Mouse (Mus musculus) kidney, embryonic 16.5 days (tissue): ENCODE data around the gene Usp6nl. TPM values are rescaled to one million over a fixed set of nuclear protein-coding genes. Genes with fewer than 3 reads are reported as not detected.
A peak's percentile ranks its signal among the peaks of the same experiment; 100 is the strongest.

Experiments used
- ATAC-seq: fragments of 200-750 bp; cut with Nextera tagmentation; 2 replicates; pipeline ENCODE4 v1.8.0; 2017; ENCODE audit warnings: moderate TSS enrichment; ENCODE audit not compliant: low FRiP score, low TSS enrichment
- H3K27ac ChIP-seq: fragments of 300-500 bp; sonication (generic); 2 replicates; pipeline ENCODE4 v1.5.1; 2014; ENCODE audit warnings: low read length
- H3K27me3 ChIP-seq: fragments of 300-500 bp; sonication (generic); 2 replicates; pipeline ENCODE4 v1.6.1; 2014; ENCODE audit warnings: low read length, control low read depth, mixed read lengths; ENCODE audit not compliant: insufficient read depth
- H3K36me3 ChIP-seq: fragments of 300-500 bp; sonication (generic); 2 replicates; pipeline ENCODE4 v1.6.1; 2014; ENCODE audit warnings: low read length, control low read depth, mixed read lengths; ENCODE audit not compliant: insufficient read depth
- H3K4me1 ChIP-seq: fragments of 300-500 bp; sonication (generic); 2 replicates; pipeline ENCODE4 v1.6.1; 2014; ENCODE audit warnings: low read length, control low read depth, mixed read lengths; ENCODE audit not compliant: insufficient read depth
- H3K4me2 ChIP-seq: fragments of 300-500 bp; sonication (generic); replicated peaks from 2 replicates; pipeline ENCODE4 v1.6.1; 2014; ENCODE audit warnings: low read depth, low read length
- H3K4me3 ChIP-seq: fragments of 300-500 bp; sonication (generic); 2 replicates; pipeline ENCODE4 v1.5.1; 2014; ENCODE audit warnings: mild to moderate bottlenecking, low read length
- H3K9ac ChIP-seq: fragments of 300-500 bp; sonication (generic); replicated peaks from 2 replicates; pipeline ENCODE4 v1.6.1; 2014; ENCODE audit warnings: low read length
- H3K9me3 ChIP-seq: fragments of 300-500 bp; sonication (generic); 2 replicates; pipeline ENCODE4 v1.6.1; 2016; ENCODE audit warnings: low read length, control low read depth
- WGBS: fragments of 180-500 bp; shearing (Covaris S2); extraction: QIAGEN DNeasy Blood & Tissue Kit; methylation state at CpG from one replicate; pipeline ENCODE4 v1.1.7; 2014; 5-methylcytosine and 5-hydroxymethylcytosine counted together
- polyA plus RNA-seq: library from polyadenylated mRNA; unstranded; fragments of >200 nt; fragmentation: Nextera tagmentation; extraction: Ambion mirVana; gene quantifications from 2 replicates; pipeline ENCODE4 v1.2.1, GENCODE M21; 2015

Gene Usp6nl
- polyA plus RNA-seq = 8.6 and 8.8 TPM in 2 replicates

DNA sequence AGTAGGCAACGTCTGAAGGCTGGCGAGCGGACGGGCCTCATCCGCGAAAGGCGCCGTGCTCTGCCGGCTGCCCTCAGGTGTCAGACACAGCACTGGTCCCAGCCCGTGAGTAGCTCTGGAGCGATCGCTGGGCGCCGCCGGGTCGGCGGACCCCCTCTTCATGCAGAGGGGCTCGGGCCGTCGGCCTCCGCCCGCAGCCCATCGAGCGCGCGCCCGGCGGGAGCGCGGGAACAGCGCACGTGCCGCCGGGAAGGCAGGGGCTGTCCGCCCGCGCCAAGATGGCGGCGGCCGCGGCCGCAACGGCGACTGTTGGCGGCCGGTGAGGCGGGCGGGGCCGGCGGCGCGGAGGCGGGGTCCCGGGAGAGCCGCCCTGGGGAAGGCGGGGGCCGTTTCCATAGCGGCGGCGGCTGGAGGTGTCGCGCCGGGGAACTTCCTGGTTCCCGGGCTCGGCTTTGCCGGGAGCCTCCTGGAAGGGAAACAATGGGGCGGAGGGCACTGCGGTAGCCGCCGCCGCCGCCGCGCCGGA lies at the start of gene Usp6nl:
Gene Usp6nl, plus strand, starts transcription at position 292 of the 526 bp plus-strand sequence.
- no peaks in the 10 kb centered on the region for H3K27me3 ChIP-seq
- peak within 1 kb of the TSS; percentile 93 for H3K4me3 ChIP-seq
- H3K9ac ChIP-seq = peak within 1 kb of the TSS; percentile 97
- WGBS = under 1% methylated on average over 55 of the region's 75 CpGs
- H3K4me2 ChIP-seq = peak within 1 kb of the TSS; percentile 64
- peaks cover 25% of the 10 kb centered on the region for H3K4me1 ChIP-seq
- ATAC-seq = peak; percentile 89
- peak within 1 kb of the TSS; percentile 100 for H3K27ac ChIP-seq
- no peaks in the 10 kb centered on the region for H3K9me3 ChIP-seq
- H3K36me3 ChIP-seq = no peaks in the 10 kb centered on the region

- Histone ChIP-seq H3K27me3 (no peaks in the 10 kb centered on the region), H3K4me2 (peak overlapping the region; percentile 14), H3K36me3 (no peaks in the 10 kb centered on the region), H3K9me3 (no peaks in the 10 kb centered on the region), H3K27ac (peak overlapping the region; percentile 54; the same call in 1 of the 2 replicates), H3K9ac (peak overlapping the region; percentile 14; the same call in 1 of the 2 replicates), H3K4me3 (no peak overlapping the region), H3K4me1 (peaks cover 9% of the 10 kb centered on the region)
- ATAC-seq = peak; percentile 39; the same call in 1 of the 2 replicates
- 19% methylated on average over 10 of the region's 10 CpGs for WGBS
These were observed 49.0 kb upstream of the Usp6nl start for GRCm38 (mm10) chr2:6273392-6273845.

GRCm38 (mm10) chr2:6278813-6279530 lies 43.5 kb upstream of the Usp6nl start:
- Histone ChIP-seq H3K4me2 (no peak overlapping the region), H3K4me1 (peaks cover 9% of the 10 kb centered on the region), H3K27me3 (no peaks in the 10 kb centered on the region), H3K9ac (no peak overlapping the region), H3K36me3 (no peaks in the 10 kb centered on the region), H3K9me3 (no peaks in the 10 kb centered on the region), H3K4me3 (no peak overlapping the region), H3K27ac (no peak overlapping the region)
- 85% methylated on average over 10 of the region's 10 CpGs for WGBS
- no peak for ATAC-seq

GRCm38 (mm10) chr2:6279614-6280301 lies 42.7 kb upstream of the Usp6nl start:
- ATAC-seq = no peak
- H3K9ac ChIP-seq = no peak overlapping the region

GRCm38 (mm10) chr2:6283569-6283968 lies 38.9 kb upstream of the Usp6nl start:
- Histone ChIP-seq H3K4me2 (no peak overlapping the region), H3K36me3 (no peaks in the 10 kb centered on the region), H3K27ac (no peak overlapping the region), H3K9me3 (no peaks in the 10 kb centered on the region), H3K4me1 (peaks cover 6% of the 10 kb centered on the region; the same call in 1 of the 2 replicates), H3K9ac (no peak overlapping the region), H3K4me3 (no peak overlapping the region), H3K27me3 (no peaks in the 10 kb centered on the region)
- WGBS = 87% methylated on average over 2 of the region's 2 CpGs
- no peak for ATAC-seq

More at GRCm38 (mm10) chr2:6279614-6280301, 42.7 kb upstream of the Usp6nl start:
- Histone ChIP-seq H3K9me3 (no peaks in the 10 kb centered on the region), H3K4me2 (no peak overlapping the region), H3K36me3 (no peaks in the 10 kb centered on the region), H3K4me1 (peaks cover 6% of the 10 kb centered on the region; the same call in 1 of the 2 replicates), H3K27me3 (no peaks in the 10 kb centered on the region), H3K4me3 (no peak overlapping the region), H3K27ac (no peak overlapping the region)
- WGBS = 15% methylated on average over 10 of the region's 10 CpGs

GRCm38 (mm10) chr2:6284784-6285183 lies 37.7 kb upstream of the Usp6nl start:
- no peaks in the 10 kb centered on the region for H3K9me3 ChIP-seq
- no peak overlapping the region for H3K9ac ChIP-seq
- H3K4me2 ChIP-seq = no peak overlapping the region
- peaks cover 6% of the 10 kb centered on the region; the same call in 1 of the 2 replicates for H3K4me1 ChIP-seq
- H3K27ac ChIP-seq = no peak overlapping the region
- H3K27me3 ChIP-seq = no peaks in the 10 kb centered on the region
- H3K4me3 ChIP-seq = no peak overlapping the region
- 77% methylated on average over 3 of the region's 3 CpGs for WGBS
- no peak for ATAC-seq
- H3K36me3 ChIP-seq = no peaks in the 10 kb centered on the region

DNA sequence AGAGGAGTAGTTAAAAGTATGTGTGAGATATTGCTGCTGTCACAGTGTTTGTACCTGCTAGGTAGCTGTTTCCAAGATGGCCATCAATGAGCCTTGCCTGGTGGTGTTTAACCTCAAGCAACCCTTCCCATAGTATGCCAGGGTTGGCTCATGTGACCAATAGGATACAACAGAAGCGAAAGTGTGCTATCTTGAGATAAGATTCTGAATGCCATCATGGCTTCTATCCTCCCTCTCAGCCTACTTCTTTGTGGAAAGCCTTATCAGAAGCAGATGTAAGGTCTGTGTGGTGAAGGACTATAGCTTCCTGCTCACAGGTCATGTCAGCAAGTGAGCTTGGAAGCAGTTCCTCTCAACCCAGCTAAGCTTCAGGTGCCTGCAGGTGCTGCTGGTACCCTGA lies 36.7 kb upstream of the Usp6nl start:
- no peak for ATAC-seq
- Histone ChIP-seq H3K4me1 (no peaks in the 10 kb centered on the region), H3K4me2 (no peak overlapping the region), H3K27ac (no peak overlapping the region), H3K4me3 (no peak overlapping the region), H3K9ac (no peak overlapping the region), H3K9me3 (no peaks in the 10 kb centered on the region), H3K36me3 (no peaks in the 10 kb centered on the region), H3K27me3 (no peaks in the 10 kb centered on the region)
- WGBS = 86% methylated on average over 1 of the region's 1 CpGs

GRCm38 (mm10) chr2:6293825-6294444 lies 28.5 kb upstream of the Usp6nl start:
- Histone ChIP-seq H3K27me3 (no peaks in the 10 kb centered on the region), H3K4me3 (no peak overlapping the region), H3K4me1 (0 out of 2 replicates have a peak, but pooled peaks cover 4% of the 10 kb centered on the region), H3K4me2 (no peak overlapping the region), H3K9ac (no peak overlapping the region), H3K36me3 (no peaks in the 10 kb centered on the region), H3K27ac (no peak overlapping the region), H3K9me3 (no peaks in the 10 kb centered on the region)
- no peak for ATAC-seq
- 61% methylated on average over 11 of the region's 11 CpGs for WGBS

- H3K27ac ChIP-seq = 0 out of 2 replicates have a peak overlapping the region, but pooled peaks have one; percentile 33
- H3K27me3 ChIP-seq = no peaks in the 10 kb centered on the region
- WGBS = 36% methylated on average over 7 of the region's 7 CpGs
- no peak overlapping the region for H3K4me2 ChIP-seq
- H3K36me3 ChIP-seq = no peaks in the 10 kb centered on the region
- no peak overlapping the region for H3K9ac ChIP-seq
- H3K4me3 ChIP-seq = no peak overlapping the region
- 0 out of 2 replicates have a peak, but pooled peaks cover 4% of the 10 kb centered on the region for H3K4me1 ChIP-seq
- ATAC-seq = no peak
- H3K9me3 ChIP-seq = no peaks in the 10 kb centered on the region
These were observed 27.4 kb upstream of the Usp6nl start for GRCm38 (mm10) chr2:6294993-6295628.
